Mouse (Mus musculus): ENCODE data around the gene Hoxc10.

Hoxc10 gene

GRCm38 (mm10) chr15:102966776-102967311 is at the start of gene Hoxc10:
TSS of gene Hoxc10 (plus strand) at chr15:102966796.
- DNase-seq (ENCODE audit: low spot score): no peak

GRCm38 (mm10) chr15:102917972-102918572 is 48.5 kb upstream of the Hoxc10 start:
- peak; percentile 53 for DNase-seq (ENCODE audit: low spot score)

GRCm38 (mm10) chr15:102918611-102919265 is 47.9 kb upstream of the Hoxc10 start:
- peak; percentile 41 for DNase-seq (ENCODE audit: low spot score)

- peak; percentile 29 for DNase-seq (ENCODE audit: low spot score)
These were observed 47.0 kb upstream of the Hoxc10 start for GRCm38 (mm10) chr15:102919336-102920180.

GRCm38 (mm10) chr15:102920619-102921018 is 46.0 kb upstream of the Hoxc10 start:
- DNase-seq (ENCODE audit: low spot score): peak; percentile 92

GRCm38 (mm10) chr15:102921053-102922011 is 45.3 kb upstream of the Hoxc10 start, which contains the start of gene Hoxc13:
TSS of gene Hoxc13 (plus strand) at chr15:102921103.
- peak; percentile 30 for DNase-seq (ENCODE audit: low spot score)

- DNase-seq (ENCODE audit: low spot score): peak; percentile 59
These were observed 44.6 kb upstream of the Hoxc10 start for GRCm38 (mm10) chr15:102922012-102922362.

- DNase-seq (ENCODE audit: low spot score): peak; percentile 50
These were observed 43.7 kb upstream of the Hoxc10 start for GRCm38 (mm10) chr15:102922636-102923500.

- no peak for DNase-seq (ENCODE audit: low spot score)
These were observed 39.5 kb upstream of the Hoxc10 start for GRCm38 (mm10) chr15:102927032-102927645.

GRCm38 (mm10) chr15:102931706-102932358 is 34.8 kb upstream of the Hoxc10 start:
- DNase-seq (ENCODE audit: low spot score): no peak

- no peak for DNase-seq (ENCODE audit: low spot score)
These were observed 32.2 kb upstream of the Hoxc10 start for GRCm38 (mm10) chr15:102934438-102934837.

GRCm38 (mm10) chr15:102934897-102935296 is 31.7 kb upstream of the Hoxc10 start:
- no peak for DNase-seq (ENCODE audit: low spot score)

- DNase-seq (ENCODE audit: low spot score): no peak
These were observed 30.2 kb upstream of the Hoxc10 start, which contains the start of gene Hoxc12 for GRCm38 (mm10) chr15:102936279-102936972. TSS of gene Hoxc12 (plus strand) at chr15:102936757.

GRCm38 (mm10) chr15:102937036-102937666 is 29.4 kb upstream of the Hoxc10 start:
- no peak for DNase-seq (ENCODE audit: low spot score)

GRCm38 (mm10) chr15:102939256-102940155 is 27.1 kb upstream of the Hoxc10 start:
- no peak for DNase-seq (ENCODE audit: low spot score)

GRCm38 (mm10) chr15:102942739-102943467 is 23.7 kb upstream of the Hoxc10 start:
- no peak for DNase-seq (ENCODE audit: low spot score)

GRCm38 (mm10) chr15:102943468-102943813 is 23.2 kb upstream of the Hoxc10 start:
- no peak for DNase-seq (ENCODE audit: low spot score)

Data from embryo, embryonic 10.5 days (tissue).